Mouse (Mus musculus): ENCODE measurements around the gene Scnm1. TPM values are rescaled to one million over a fixed set of nuclear protein-coding genes. Genes with fewer than 3 reads are reported as not detected.
A peak's percentile ranks its signal among the peaks of the same experiment; 100 is the strongest.

The Scnm1 gene
- polyA plus RNA-seq, 1 experiment = 63.8 TPM

GRCm38 (mm10) chr3:95159511-95159986, 25.7 kb upstream of the Scnm1 start:
- WGBS = 24% methylated on average over 8 of the region's 8 CpGs
- peaks cover 6% of the 10 kb centered on the region; the same call in 1 of the 2 replicates for H3K27me3 ChIP-seq (ENCODE audit: control insufficient read depth, insufficient read depth, low read length)
- TF ChIP-seq CTCF (IDR thresholded peaks at IDR 0.05; ENCODE audit: borderline replicate concordance, control insufficient read depth, extremely low read depth, insufficient read depth, low read length, poor library complexity) (no peak), POLR2A (IDR thresholded peaks at IDR 0.05; ENCODE audit: control insufficient read depth, extremely low read depth, insufficient read depth, low read length, poor library complexity) (no peak)
- H3K36me3 ChIP-seq (ENCODE audit: control insufficient read depth, insufficient read depth, low read length) = no peaks in the 10 kb centered on the region
- DNase-seq = peak; percentile 3
- H3K4me1 ChIP-seq (replicated peaks; ENCODE audit: control insufficient read depth, insufficient read depth, low read length) = peaks cover 15% of the 10 kb centered on the region
- peak overlapping the region; percentile 83 for H3K4me3 ChIP-seq (ENCODE audit: control insufficient read depth, insufficient read depth, low read length)
- H3K27ac ChIP-seq (ENCODE audit: control insufficient read depth, insufficient read depth, low read length) = no peak overlapping the region

DNA sequence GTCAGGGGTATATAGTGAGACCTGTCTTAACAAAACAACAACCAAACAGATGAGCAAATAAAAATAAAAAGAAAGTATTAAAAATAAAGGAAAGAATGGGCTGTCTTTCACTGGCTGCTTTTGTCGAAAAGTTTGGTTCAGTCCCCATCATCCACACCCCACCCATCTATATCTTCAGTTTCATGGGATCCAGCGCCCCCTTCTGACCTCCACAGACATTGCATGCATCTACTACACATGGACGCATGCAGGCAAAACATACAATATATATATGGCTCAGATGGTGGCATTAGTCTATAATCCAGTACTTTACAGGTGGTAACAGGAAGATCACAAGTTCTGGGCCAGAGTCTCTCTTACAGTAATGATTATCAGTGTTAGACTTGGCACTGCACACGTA, 20.1 kb upstream of the Scnm1 start:
- Histone ChIP-seq H3K4me3 (ENCODE audit: control insufficient read depth, insufficient read depth, low read length) (no peak overlapping the region), H3K27ac (ENCODE audit: control insufficient read depth, insufficient read depth, low read length) (no peak overlapping the region), H3K4me1 (replicated peaks; ENCODE audit: control insufficient read depth, insufficient read depth, low read length) (no peaks in the 10 kb centered on the region), H3K27me3 (ENCODE audit: control insufficient read depth, insufficient read depth, low read length) (no peaks in the 10 kb centered on the region), H3K36me3 (ENCODE audit: control insufficient read depth, insufficient read depth, low read length) (no peaks in the 10 kb centered on the region)
- DNase-seq = peak; percentile 74
- TF ChIP-seq POLR2A (IDR thresholded peaks at IDR 0.05; ENCODE audit: control insufficient read depth, extremely low read depth, insufficient read depth, low read length, poor library complexity) (no peak), CTCF (IDR thresholded peaks at IDR 0.05; ENCODE audit: borderline replicate concordance, control insufficient read depth, extremely low read depth, insufficient read depth, low read length, poor library complexity) (no peak)
- 36% methylated on average over 4 of the region's 4 CpGs for WGBS

DNA sequence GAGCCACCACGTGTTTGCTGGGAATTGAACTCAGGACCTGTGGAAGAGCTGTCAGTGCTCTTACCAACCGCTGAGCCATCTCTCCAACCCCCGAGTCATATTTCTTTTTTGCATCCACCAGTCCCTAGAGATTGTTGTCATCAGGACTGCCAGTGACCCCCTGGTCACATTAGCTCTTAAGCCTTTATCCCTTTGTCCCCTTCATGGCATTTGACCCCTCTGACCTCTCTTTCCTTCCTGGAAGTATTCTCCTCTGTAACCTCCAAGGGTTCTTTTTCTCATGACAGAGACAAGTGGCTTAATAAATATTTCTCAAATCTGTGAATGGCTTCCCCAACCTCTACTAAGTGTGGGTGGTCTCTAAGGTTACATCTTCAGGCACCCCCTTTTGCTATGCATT, 14.1 kb upstream of the Scnm1 start:
- 90% methylated on average over 3 of the region's 3 CpGs for WGBS
- DNase-seq = no peak
- H3K36me3 ChIP-seq (ENCODE audit: control insufficient read depth, insufficient read depth, low read length) = no peaks in the 10 kb centered on the region
- H3K27me3 ChIP-seq (ENCODE audit: control insufficient read depth, insufficient read depth, low read length) = no peaks in the 10 kb centered on the region
- TF ChIP-seq CTCF (IDR thresholded peaks at IDR 0.05; ENCODE audit: borderline replicate concordance, control insufficient read depth, extremely low read depth, insufficient read depth, low read length, poor library complexity) = no peak
- TF ChIP-seq POLR2A (IDR thresholded peaks at IDR 0.05; ENCODE audit: control insufficient read depth, extremely low read depth, insufficient read depth, low read length, poor library complexity) = no peak
- no peak overlapping the region for H3K4me3 ChIP-seq (ENCODE audit: control insufficient read depth, insufficient read depth, low read length)
- H3K27ac ChIP-seq (ENCODE audit: control insufficient read depth, insufficient read depth, low read length) = no peak overlapping the region
- H3K4me1 ChIP-seq (replicated peaks; ENCODE audit: control insufficient read depth, insufficient read depth, low read length) = no peaks in the 10 kb centered on the region

DNA sequence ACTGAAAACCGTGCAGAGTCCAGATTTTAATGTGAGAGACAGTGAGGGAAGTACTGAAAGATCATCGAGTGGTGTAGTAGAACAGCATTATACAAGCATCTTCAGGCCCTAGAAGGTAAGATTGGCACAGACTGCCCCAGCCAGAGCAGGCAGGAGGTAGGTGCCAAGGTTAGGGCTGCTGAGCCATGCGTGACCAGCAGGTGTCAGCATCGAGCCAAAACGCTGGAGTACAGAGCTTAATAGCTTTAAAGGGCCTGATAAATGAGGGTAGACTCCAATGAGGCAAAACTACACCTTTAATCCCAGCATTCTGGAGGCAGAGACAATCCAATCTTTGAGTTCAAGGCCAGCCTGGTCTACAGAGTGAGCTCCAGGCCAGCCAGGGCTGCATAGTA, 8.8 kb upstream of the Scnm1 start:
- H3K27ac ChIP-seq (ENCODE audit: control insufficient read depth, insufficient read depth, low read length) = peak overlapping the region; percentile 97; the same call in 1 of the 2 replicates
- TF ChIP-seq POLR2A (IDR thresholded peaks at IDR 0.05; ENCODE audit: control insufficient read depth, extremely low read depth, insufficient read depth, low read length, poor library complexity) = no peak
- peak; percentile 89 for TF ChIP-seq CTCF (IDR thresholded peaks at IDR 0.05; ENCODE audit: borderline replicate concordance, control insufficient read depth, extremely low read depth, insufficient read depth, low read length, poor library complexity)
- H3K4me1 ChIP-seq (replicated peaks; ENCODE audit: control insufficient read depth, insufficient read depth, low read length) = peaks cover 32% of the 10 kb centered on the region
- H3K36me3 ChIP-seq (ENCODE audit: control insufficient read depth, insufficient read depth, low read length) = peaks cover 11% of the 10 kb centered on the region; the same call in 1 of the 2 replicates
- WGBS = 8% methylated on average over 5 of the region's 5 CpGs
- DNase-seq = peak; percentile 91
- H3K4me3 ChIP-seq (ENCODE audit: control insufficient read depth, insufficient read depth, low read length) = no peak overlapping the region
- no peaks in the 10 kb centered on the region for H3K27me3 ChIP-seq (ENCODE audit: control insufficient read depth, insufficient read depth, low read length)

DNA sequence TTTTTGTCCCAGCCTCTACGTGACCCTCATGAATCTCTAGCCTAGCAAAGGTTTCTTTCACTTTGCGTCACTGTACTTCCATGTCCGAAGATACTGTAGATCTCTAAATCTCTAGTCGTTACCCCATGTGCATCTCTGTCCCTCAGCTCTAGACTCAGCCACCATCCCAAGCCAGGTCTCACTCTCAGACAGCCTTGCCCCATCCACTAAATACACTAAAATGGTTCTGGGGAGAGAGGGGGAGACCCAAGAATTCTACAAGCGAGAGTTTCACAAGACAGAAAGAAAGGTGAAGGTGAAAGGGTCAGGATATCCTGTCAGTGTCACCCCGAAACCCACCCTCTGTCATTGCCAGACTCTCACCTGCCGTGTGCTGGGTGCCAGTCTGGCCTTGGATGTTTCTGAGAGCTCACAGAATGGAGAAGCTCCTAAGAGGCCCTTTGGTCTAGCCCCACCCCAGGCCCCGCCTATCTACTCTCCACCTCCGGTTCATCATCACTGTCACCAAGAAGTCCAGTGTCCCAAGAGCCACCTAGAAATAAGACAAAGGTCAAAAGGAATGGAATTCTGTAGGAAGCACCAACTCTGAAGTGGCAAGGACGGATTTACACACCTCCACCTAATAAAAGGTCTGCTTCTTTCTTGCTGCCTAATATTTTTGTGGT, 8.3 kb upstream of the Scnm1 start, which contains the start of gene Tnfaip8l2:
Gene Tnfaip8l2, minus strand, starts transcription at position 409 of the 665 bp plus-strand sequence.
- Histone ChIP-seq H3K4me3 (ENCODE audit: control insufficient read depth, insufficient read depth, low read length) (peak within 1 kb of the TSS; percentile 42), H3K27ac (ENCODE audit: control insufficient read depth, insufficient read depth, low read length) (peak within 1 kb of the TSS; percentile 97), H3K36me3 (ENCODE audit: control insufficient read depth, insufficient read depth, low read length) (peaks cover 11% of the 10 kb centered on the region; the same call in 1 of the 2 replicates), H3K27me3 (ENCODE audit: control insufficient read depth, insufficient read depth, low read length) (no peaks in the 10 kb centered on the region), H3K4me1 (replicated peaks; ENCODE audit: control insufficient read depth, insufficient read depth, low read length) (peaks cover 32% of the 10 kb centered on the region)
- peak; percentile 64 for DNase-seq
- 21% methylated on average over 10 of the region's 10 CpGs for WGBS
- no peak for TF ChIP-seq CTCF (IDR thresholded peaks at IDR 0.05; ENCODE audit: borderline replicate concordance, control insufficient read depth, extremely low read depth, insufficient read depth, low read length, poor library complexity)
- TF ChIP-seq POLR2A (IDR thresholded peaks at IDR 0.05; ENCODE audit: control insufficient read depth, extremely low read depth, insufficient read depth, low read length, poor library complexity) = no peak

DNA sequence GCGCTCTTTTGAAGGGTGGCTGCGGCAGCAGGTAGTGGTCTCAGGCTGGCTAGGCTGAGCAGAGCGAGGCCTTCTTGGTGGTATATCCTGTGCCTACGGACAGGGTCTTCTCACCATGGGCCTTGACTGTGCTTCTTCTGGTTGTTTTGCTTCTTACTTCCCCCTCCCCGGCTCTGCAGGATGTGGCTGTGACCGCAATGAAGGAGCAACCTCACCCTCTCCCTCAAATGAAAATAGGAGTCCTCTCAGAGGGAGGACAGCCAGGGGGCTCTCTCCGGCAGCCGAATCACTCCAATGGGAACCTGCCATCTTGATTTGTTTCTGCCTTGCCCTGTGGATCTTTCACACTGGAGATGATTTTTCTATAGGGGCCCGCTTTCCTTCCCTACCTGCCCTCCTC, 7.7 kb upstream of the Scnm1 start:
- peak; percentile 86 for DNase-seq
- H3K4me3 ChIP-seq (ENCODE audit: control insufficient read depth, insufficient read depth, low read length) = peak overlapping the region; percentile 42
- 9% methylated on average over 9 of the region's 9 CpGs for WGBS
- H3K27me3 ChIP-seq (ENCODE audit: control insufficient read depth, insufficient read depth, low read length) = no peaks in the 10 kb centered on the region
- TF ChIP-seq POLR2A (IDR thresholded peaks at IDR 0.05; ENCODE audit: control insufficient read depth, extremely low read depth, insufficient read depth, low read length, poor library complexity) = peak; percentile 30; the same call in 1 of the 2 replicates
- TF ChIP-seq CTCF (IDR thresholded peaks at IDR 0.05; ENCODE audit: borderline replicate concordance, control insufficient read depth, extremely low read depth, insufficient read depth, low read length, poor library complexity) = 0 out of 2 replicates have a peak, but pooled peaks have one; percentile 8
- peaks cover 32% of the 10 kb centered on the region for H3K4me1 ChIP-seq (replicated peaks; ENCODE audit: control insufficient read depth, insufficient read depth, low read length)
- H3K36me3 ChIP-seq (ENCODE audit: control insufficient read depth, insufficient read depth, low read length) = peaks cover 11% of the 10 kb centered on the region; the same call in 1 of the 2 replicates
- H3K27ac ChIP-seq (ENCODE audit: control insufficient read depth, insufficient read depth, low read length) = peak overlapping the region; percentile 97
